Mouse (Mus musculus) urinary bladder, postnatal 10 days (tissue): ENCODE data around the gene Iqch.
A peak's percentile ranks its signal among the peaks of the same experiment; 100 is the strongest.

ENCODE experiments used
- DNase-seq: peaks from one replicate; pipeline ENCODE4 v3.0.0; 2022; ENCODE audit warnings: low spot score

Gene Iqch

GRCm38 (mm10) chr9:63492291-63492690 is 110.0 kb downstream of the Iqch start:
- DNase-seq: no peak

- DNase-seq: no peak
Measured at GRCm38 (mm10) chr9:63490521-63491307, 111.6 kb downstream of the Iqch start.

GRCm38 (mm10) chr9:63489156-63489555 is 113.1 kb downstream of the Iqch start:
- no peak for DNase-seq

DNA sequence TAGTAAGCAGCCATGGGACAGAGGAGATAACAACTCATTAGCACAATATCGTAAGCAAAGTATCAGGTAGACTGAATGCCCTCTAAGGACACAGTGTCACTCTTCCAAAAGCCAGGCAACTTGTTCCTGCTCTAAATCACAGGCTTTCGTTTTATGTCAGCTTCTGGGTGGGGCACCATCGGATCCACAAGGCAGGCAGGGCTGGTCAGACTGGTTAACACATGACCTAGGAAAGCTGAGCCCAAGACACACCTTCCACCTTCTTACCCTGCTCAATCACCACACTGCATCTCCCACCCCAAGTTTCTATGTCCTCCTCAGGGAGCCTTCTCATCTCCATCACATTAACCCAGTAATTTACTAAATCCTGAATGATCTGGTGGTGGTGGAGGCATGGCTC is 136.7 kb downstream of the Iqch start:
- no peak for DNase-seq

DNA sequence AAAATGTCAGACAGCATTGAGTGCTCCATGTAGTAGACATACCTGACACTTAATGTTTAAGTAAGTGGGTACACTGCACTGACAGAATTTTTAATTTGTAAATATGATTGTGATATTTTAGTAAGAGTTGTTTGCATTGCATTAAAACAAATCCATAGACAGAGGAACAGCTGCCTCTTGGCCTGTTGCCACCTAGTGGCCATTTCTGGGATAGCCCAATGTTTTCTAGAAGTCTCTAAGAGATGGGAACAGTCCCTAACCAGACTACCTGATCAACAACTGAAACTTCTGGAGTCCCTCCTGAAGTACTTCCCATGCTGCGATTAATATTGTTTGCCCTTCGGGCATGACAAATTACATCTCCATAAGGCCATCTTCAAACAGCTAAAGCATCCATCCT is 140.0 kb downstream of the Iqch start:
- DNase-seq: no peak

DNA sequence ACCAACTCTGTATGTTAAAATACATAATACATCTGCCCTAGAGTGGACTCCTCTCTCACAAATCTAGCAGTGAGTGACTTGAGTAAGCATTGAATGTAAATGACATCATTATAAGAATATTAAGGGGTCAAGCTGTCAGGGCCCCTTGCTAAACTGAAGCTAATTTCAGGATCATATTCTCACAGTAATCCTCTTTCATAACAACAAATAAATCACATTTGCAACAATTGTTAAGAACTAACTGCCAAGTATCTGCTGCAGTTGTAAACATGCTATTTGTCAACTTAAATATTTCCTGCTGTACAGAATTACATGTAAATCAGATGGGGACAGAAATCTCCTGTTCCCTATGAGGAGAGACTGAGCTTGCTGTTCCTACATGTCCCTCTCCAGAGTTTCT is 145.9 kb downstream of the Iqch start:
- DNase-seq: no peak

DNA sequence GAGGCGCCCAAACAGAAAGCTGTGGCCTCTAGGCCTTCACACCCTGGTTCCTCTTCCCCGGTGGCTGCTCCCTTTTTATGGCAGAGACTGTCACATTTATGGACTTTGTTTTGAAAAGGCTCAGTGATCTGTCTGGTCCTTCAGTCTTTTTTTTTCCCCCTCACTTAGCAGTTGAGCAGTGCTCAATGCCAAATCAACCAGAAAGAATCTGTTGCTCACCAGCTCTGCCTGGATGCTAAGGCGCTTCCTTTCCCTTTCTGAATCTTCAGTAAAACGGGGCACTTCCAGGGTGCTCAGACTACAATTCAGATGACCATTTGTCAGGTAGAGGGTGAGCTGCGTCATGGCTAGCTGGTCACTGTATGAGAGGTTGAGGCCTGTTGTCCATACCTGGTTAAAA is 148.0 kb downstream of the Iqch start:
- no peak for DNase-seq

GRCm38 (mm10) chr9:63450531-63451030 is 151.7 kb downstream of the Iqch start:
- no peak for DNase-seq

DNA sequence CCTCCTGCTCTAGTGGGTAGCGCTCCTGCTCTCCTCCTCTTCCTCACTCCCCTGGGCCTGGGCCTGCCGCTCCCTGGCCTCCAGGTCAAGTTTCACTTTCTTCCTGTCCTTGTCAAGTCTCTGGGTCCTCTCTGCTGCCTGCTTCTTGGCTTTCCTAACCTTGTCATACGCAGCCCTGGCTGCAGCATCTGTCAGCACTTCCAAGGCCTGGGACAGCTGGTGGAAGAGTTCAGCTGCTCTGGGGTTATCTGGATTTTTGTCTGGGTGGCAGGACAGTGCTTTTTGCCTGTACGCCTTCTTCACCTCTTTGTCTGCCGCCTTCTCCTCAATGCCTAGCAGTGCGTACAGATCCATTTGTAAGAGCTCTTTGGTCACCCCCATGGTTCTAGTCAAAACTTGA is 158.6 kb downstream of the Iqch start:
- DNase-seq: no peak

GRCm38 (mm10) chr9:63430652-63431051 is 171.6 kb downstream of the Iqch start:
- DNase-seq: no peak

DNA sequence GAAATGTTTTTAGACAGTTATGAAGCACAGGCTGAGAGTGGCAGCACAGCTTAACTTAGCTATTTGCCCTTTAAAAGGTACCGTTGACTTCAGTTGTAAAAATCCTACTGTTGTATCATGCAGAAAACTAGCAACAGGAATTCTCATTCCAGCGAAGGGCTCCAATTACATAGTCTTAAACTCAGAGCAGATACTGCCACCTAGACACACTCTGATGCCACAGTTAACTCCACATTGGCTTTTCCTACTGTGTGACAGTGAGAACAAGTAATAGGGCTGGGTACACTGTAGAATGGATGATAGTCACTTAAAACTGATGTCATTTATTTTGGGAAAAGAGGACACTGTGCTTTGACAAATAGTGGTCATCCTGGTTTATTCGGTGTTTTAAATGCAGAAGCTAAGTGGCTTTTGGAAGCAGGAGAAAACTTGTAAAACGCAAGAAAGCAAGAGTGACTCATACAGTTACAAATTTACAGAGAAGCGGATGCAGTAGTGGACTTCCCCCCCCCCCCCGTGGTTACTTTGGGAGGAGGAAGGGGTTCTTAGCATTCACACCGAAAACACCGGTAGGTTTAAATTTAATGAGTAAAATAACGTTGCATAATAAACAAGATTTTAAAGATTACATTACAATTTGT is 181.1 kb downstream of the Iqch start:
- DNase-seq: no peak

GRCm38 (mm10) chr9:63420396-63420795 is 181.9 kb downstream of the Iqch start:
- DNase-seq: no peak

GRCm38 (mm10) chr9:63400176-63400575 is 202.1 kb downstream of the Iqch start:
- DNase-seq: no peak

DNA sequence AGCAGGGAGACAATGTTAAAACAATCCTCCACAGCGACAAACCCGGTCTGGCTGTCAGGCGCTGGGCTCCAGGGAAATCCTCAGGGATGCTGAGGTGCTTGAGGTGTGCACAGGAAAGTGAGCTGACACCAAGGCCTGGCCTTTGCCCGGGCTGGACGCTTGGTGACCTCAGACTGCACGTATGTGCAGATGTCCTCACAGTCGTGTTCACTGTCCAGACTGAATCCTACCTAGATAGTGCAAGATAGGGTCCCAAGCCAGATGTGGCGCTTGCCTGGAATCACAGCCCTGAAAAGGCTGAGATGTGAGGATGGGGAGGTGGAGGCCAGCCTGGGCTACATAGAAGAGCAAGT is 202.9 kb downstream of the Iqch start:
- no peak for DNase-seq

DNA sequence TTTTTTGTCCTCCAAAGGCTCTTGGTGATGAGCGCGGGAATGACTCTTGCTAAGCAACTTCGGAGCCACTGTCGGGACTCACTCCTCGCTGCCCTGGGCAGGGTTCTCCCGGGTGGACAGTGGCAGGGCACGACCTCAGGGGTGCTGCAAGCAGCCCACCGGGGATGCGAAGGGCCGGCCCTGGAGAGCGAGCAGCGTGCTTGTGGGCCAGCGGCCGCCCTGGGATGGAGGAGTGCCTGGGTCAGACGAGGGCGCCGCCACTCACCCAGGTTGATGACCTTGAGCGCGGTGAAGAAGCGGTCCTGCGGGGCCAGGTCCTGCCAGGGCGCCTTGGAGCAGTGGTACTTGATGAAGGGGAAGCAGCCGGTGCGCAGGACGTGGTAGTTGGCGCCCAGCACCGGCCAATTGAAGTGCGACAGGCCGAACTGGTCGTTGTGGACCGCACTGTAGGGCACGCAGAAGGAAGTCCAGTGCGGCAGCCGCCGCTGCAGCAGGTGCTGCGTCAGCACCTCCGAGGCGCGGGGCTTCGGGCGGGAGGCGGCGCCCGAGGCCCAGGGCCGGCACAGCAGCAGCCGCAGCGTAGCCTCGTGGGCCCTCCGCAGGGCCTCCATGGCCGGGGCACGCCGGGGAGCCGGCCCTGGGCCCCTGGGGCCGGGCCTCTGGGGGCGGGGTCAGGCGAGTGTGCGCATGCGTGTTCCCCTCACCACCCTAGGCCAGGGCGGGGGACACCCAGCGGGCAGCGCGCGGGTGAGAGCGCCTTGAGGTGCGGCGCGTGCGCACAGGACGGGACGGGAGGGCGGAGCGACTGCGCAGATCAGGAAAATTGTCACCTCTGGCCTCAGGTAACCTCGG is 203.5 kb downstream of the Iqch start, which contains the start of gene 2300009A05Rik:
Gene 2300009A05Rik (minus strand): TSS at position 636 of the 852 bp plus-strand sequence.
- peak; percentile 71 for DNase-seq

- DNase-seq: no peak
Measured at GRCm38 (mm10) chr9:63395612-63396011, 206.7 kb downstream of the Iqch start.

DNA sequence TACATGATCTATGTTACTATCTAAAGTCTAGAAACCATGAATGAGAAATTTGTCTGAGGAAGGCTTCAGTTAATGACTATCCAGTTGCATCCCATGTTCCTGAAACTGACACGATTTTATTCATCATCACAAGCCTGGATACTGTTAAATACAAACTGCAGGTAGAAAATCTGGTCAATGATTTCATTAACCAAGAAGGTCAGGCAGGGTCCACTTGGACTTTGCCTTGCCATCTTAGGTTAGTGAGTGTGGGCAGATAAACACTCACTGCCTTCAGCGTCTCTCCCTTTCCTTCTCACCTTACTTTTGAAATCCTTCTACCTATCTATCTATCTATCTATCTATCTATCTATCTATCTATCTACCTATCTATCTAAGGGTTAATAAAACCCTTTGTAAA is 211.0 kb downstream of the Iqch start:
- DNase-seq: no peak

DNA sequence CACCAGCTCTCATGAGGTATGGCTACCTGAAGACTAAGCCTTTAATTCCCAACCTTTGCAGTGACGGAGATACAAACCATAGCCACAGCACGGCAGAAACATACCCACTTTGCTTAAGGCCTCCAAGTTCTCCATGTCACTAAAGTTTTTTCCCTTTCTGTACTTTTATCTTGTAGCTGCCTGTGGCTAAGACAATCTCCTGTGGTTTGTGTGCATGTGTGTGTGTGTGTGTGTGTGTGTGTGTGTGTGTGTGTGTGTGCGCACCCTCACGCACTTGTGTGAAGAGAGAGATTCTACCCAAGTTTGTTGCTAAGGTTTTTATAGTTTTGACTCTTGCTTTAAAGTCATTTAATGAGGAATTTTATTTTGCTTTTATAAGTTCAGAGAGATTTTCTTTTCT is 219.5 kb downstream of the Iqch start:
- no peak for DNase-seq

DNA sequence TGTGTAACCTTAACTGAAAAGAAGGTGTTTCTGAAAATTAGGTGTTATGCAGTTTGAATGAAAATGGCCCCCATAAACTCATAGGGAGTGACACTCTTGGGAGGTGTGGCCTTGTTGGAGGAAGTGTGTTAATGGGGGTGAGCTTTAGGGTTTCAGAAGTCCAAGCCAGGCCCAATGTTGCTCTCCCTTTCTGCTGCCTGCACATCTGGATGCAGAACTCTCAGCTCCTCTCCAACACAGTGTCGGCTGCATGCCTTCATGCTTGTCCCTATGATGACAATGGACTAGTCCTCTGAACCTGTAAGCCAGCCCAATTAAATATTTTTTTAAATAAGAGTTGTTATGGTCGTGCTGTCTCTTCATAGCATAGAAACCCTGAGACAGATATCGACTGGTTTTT is 222.0 kb downstream of the Iqch start:
- no peak for DNase-seq

- DNase-seq: no peak
Measured at GRCm38 (mm10) chr9:63378174-63378573, 224.1 kb downstream of the Iqch start.

DNA sequence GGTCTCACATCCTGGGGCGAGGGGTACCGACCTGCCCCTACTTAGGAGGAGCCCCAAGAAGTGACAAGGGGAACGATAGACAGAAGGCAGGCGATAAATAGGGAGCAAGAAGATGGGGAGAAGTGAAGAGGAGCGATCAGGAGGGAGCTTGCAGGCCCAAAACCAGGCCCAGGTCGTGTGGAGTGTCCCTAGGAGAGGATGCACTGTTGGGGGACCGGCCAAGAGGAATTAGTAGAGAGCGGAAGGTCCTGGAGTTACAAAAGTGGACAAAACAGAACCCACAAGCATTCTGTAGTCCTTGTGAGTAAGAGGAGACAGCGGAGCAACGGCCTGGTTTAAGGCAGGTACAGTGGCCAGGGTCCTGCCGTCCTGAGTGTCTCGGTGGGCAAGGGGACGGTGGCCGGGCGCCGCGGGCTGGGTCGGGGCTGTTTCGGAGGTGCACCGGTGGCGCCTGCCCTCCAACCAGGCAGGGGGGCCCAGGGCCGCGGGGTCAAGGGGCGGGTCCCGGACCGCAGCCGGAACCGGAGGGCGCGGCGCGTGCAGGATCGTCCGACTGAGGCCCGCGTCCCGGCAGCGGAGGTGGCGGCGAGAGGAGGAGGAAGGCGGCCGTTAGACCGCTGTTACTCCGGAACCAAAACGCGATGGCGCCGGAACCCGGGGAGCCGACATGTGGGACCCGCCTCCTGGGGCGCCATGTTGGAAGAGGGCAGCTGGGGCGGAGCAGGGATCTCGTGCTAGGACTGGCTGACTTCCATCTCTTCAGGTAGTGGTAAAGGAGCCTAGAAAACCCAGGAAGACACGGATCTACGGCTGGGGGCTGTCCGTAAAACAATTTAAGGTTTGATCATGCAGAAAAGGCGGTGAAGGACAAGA is 224.8 kb downstream of the Iqch start, which contains the start of gene Map2k5:
Gene Map2k5 (minus strand): TSS at position 633 of the 873 bp plus-strand sequence.
- peak; percentile 50 for DNase-seq

DNA sequence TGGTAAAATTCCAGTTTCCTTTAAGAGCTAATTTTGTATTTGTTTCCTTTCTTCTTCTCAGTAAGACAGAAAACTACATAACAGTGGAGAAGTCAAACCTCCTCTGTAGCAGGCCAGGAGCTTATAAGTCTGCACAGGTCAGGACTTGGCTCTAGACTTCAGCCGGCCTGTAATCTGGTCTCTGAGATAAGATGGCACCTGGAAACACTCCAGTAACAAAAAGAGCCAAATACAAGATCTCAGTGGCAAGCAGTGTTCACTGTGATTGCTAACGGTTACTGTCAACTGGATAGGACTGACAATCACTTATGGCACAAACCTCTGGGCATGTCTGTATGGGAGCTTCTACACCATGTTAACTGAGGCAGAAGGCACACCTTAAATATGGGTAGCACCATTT is 229.0 kb downstream of the Iqch start:
- no peak for DNase-seq
